Mouse (Mus musculus) thymus, adult 2 months (tissue): ENCODE measurements around the gene Babam2.

ENCODE experiments used
- CTCF ChIP-seq: fragments of 200-500 bp; IDR thresholded peaks from 2 replicates; pipeline ENCODE4 v1.5.1; 2012; ENCODE audit warnings: mild to moderate bottlenecking, control low read depth, low read length, moderate library complexity, borderline replicate concordance; ENCODE audit not compliant: control insufficient read depth, poor library complexity, insufficient read depth; ENCODE audit errors: extremely low read depth
- POLR2A ChIP-seq: fragments of 200-500 bp; IDR thresholded peaks from 2 replicates; pipeline ENCODE4 v1.6.1; 2012; ENCODE audit warnings: mild to moderate bottlenecking, low read length, control low read depth, moderate library complexity; ENCODE audit not compliant: control insufficient read depth, poor library complexity, insufficient read depth; ENCODE audit errors: extremely low read depth

- TF ChIP-seq CTCF: no peak
- no peak for TF ChIP-seq POLR2A
Observed at GRCm38 (mm10) chr5:31966741-31967140, 269.3 kb downstream of the Babam2 start.
